Mouse (Mus musculus): ENCODE measurements around the gene Nckap5.

The Nckap5 gene

GRCm38 (mm10) chr1:126700063-126700977 lies 130.3 kb downstream of the Nckap5 start:
- no peak for DNase-seq

DNA sequence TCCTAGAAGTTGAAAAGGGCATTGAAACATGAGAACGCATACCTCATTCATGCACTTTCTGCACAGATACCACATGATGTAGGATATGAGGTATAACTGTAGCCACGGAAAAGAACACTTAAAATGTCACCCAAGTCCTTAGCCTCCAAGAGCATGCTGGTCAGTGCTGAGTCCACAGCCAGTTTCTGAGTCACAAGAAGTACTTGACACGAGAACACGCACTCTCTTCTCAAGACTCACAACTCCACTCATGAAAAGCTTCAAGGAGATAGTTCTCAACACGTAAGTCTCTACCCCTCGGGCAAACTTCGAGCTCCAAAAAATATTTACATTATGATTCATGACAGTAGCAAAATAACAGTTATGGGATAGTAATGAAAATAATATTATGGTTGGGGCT lies 137.0 kb downstream of the Nckap5 start:
- peak; percentile 61 for DNase-seq

DNA sequence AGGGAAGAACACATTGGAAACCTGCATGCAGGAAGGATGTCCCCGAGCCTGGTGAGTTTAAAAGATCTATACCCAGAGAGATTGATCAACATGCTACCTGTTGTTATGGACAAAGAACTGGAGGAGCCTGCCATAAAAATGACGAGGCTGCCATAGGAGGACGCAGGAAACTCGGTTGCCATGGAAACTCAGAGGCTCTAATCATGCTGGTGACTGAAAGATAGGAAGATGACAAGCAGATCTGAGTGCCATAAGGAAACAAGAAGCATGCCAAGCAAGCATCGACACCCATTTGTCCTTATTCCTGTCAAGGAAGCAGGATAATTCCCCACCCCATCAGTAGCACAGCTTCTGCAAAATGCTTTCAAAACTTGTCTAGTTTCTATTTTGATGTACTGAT lies 142.0 kb downstream of the Nckap5 start:
- no peak for DNase-seq

DNA sequence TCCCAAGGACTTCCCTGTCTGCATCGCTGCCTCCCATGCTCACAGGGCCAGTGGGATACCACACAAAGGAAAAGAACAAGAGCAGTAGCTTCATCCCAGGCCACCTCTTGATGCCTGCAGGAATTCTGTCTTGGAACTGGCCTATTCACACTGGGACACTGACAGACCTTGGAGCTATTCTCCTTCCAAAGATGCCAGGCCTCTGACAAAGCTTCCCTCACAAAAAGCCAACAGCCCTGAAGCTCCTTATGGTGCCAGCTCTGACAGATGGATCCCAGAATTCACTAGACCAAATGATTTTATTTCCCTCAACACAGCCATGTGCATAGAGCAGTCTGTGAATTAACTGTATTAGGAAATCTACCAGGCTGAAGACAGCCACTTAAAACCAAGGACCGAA lies 143.9 kb downstream of the Nckap5 start:
- DNase-seq = no peak

DNA sequence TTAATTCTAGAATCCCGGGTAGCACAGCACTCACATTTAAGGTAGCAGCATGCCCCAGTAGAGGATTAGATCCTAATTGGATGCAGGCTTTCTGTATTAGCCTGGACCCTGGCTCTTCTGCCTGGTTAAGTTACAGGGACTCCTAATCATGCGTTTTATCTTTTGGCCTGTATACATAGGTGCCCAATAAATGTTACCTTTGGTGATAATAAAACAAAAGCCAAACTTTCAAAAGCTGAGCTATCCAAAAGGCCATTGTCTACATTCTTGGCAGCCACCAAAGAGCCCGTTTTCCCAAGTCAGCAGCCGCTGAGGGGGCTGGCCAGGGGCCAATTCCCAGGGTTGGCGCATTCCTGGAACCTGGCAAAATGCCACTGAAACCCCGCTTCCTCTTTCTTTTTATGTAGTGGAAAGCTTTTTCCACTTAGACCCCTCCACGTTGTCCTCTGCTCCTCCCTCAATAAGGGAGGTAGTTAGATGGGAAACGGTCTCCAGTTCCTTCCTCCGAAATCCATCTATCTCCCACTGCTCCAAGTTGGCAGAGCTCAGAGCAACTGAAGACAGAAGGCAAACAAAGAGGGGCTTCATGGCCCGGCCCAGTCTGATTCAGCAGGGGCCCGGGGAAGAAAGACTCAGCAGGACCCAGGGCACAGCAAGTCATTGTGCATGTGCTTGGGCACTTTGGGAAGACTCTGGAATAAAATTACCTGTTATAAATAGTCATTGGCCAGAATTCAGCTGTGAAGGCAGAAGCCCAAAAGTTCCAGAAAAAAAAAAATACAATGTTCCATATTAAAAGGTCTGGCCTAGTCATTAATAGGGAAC lies 146.8 kb downstream of the Nckap5 start:
- DNase-seq = peak; percentile 71

DNA sequence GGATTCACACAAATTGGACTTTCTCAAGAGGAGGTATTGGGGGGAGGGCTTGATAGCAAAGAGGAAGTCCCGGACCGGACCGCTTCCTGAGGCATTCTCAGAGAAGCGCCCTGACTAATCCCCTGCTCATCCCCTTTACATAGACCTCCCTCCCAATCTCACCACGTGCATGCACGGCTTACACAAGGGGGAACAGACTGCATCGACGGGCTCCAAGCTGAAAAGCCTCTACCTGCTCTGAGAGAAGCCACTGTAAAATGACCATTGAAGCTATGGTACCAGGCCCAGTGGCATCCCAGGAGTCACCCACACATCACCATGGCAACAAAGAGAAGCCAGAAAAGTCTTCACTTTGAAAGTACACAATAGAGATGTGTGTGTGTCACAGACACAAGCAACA lies 148.8 kb downstream of the Nckap5 start:
- DNase-seq = no peak

DNA sequence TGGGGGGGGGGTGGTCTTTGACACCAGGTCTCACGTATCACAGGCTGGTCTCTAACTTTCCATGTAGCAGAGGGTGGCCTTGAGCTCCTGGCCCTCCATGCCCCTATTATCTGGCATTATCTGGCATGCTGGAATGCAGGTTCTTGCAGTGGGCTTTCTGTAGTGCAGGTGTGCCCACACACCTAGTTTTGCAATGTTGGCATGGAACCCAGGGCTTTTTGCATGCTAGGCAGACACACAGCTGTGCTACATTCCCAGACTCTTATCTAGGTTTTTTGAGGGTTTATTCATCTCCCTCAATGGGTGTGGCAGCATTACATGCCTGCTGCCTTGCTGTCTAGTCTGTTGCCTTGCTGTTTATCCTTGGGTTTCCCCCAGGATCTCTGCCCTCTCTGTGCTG lies 151.3 kb downstream of the Nckap5 start:
- no peak for DNase-seq

- DNase-seq = no peak
Measured at GRCm38 (mm10) chr1:126677280-126677679, 153.3 kb downstream of the Nckap5 start.

DNA sequence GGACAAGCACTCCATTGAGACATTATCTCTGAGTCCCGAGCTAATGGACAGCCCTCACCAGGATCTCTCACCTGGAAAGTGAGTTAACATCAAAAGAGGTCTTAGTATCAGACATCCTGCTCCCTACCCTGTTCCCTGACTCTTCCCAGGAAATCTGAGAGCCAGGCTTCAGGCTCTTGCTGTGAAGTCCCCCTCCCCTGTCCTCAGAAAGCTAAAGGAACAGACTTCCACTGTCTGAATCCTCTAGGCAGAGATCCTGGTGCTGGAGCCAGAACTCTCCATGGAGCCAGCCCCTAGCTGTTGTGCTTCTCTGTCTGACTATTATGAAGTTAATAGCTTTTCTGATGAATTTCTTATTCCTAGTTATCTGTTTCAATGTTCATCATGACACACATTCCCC lies 153.8 kb downstream of the Nckap5 start:
- DNase-seq = no peak

- DNase-seq = peak; percentile 59
Measured at GRCm38 (mm10) chr1:126675142-126675541, 155.5 kb downstream of the Nckap5 start.

- peak; percentile 81 for DNase-seq
Measured at GRCm38 (mm10) chr1:126673238-126673637, 157.4 kb downstream of the Nckap5 start.

- DNase-seq = no peak
Measured at GRCm38 (mm10) chr1:126670507-126670906, 160.1 kb downstream of the Nckap5 start.

DNA sequence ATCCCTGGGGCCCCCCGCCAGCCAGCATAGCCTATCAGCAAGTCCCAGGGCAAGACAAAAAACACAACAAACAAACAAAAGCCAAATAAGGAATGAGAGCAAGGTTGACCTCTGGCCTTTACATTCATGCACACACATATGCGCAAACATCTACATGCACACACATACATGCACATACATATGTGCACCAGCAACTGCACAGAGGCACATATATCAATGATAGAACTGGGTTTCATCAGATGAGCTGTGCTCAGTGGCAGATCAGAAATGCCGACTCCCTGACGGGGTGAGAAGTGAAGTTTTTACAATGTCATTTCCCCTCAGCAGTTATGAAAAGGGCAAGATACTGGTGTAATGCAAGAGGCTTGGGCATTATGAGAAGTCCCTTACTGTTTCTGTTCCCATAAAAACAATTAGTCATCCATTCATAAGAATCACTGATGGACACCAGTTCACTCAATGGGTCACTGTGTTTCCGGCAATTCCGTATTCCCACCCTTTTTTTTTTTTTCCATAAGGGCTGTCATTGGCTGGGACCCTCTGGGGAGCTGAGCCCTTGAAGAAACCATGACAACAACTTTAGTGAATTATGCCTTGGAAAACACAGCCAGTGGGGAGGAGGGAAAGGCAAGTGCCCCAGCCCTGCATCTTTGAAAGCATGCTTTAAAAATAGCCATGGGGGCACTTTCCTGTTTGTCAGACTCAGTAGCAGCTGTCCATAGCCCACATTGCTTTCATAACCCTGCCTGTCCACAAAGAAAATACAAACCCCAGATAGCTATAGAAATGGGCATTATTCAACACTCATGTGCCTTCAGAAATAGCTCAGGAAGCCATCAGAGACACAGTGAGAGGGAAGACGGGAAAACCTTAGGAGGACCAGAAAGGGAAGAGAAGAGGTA lies 170.2 kb downstream of the Nckap5 start:
- no peak for DNase-seq

DNA sequence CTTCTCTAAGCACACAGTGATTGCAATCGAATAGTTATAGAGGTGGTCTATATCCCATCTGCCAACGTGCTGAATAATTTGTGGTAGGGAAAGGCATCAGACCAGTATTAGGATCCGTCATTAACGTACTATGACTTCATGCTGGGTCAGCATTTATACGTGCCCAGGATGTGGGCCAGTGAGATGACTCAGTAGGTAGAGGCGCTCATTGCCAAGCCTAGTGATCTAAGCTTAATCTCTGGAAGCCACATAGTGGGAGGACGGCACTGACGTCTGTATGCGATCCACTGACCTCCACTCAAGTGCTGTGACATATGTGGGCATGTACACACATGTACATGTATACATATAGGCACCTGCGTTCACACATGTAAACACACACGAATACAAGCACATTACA lies 171.9 kb downstream of the Nckap5 start:
- no peak for DNase-seq

- no peak for DNase-seq
Measured at GRCm38 (mm10) chr1:126656246-126656645, 174.4 kb downstream of the Nckap5 start.

- DNase-seq = no peak
Measured at GRCm38 (mm10) chr1:126652085-126652484, 178.5 kb downstream of the Nckap5 start.

GRCm38 (mm10) chr1:126650806-126651205 lies 179.8 kb downstream of the Nckap5 start:
- DNase-seq = no peak

DNA sequence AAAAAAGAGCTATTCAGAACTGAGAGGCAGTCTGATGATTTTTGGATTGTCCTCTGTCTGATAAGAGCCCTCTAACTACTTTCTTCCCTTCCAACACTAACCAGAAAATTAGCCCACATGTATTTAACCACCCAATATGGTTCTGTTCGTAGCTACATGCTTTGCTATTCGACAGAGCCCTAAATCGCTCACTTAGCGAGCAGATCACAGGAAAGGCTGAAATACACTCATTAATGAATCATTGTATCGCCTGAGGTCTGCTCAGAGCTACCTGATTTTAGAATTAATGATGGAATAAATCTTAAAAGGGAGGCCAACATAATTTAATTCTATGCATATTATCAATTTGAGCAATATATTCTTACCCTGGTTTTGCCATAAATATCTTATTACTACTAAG lies 187.8 kb downstream of the Nckap5 start:
- no peak for DNase-seq

GRCm38 (mm10) chr1:126639463-126639862 lies 191.1 kb downstream of the Nckap5 start:
- DNase-seq = peak; percentile 17

- no peak for DNase-seq
Measured at GRCm38 (mm10) chr1:126637515-126637914, 193.1 kb downstream of the Nckap5 start.

DNA sequence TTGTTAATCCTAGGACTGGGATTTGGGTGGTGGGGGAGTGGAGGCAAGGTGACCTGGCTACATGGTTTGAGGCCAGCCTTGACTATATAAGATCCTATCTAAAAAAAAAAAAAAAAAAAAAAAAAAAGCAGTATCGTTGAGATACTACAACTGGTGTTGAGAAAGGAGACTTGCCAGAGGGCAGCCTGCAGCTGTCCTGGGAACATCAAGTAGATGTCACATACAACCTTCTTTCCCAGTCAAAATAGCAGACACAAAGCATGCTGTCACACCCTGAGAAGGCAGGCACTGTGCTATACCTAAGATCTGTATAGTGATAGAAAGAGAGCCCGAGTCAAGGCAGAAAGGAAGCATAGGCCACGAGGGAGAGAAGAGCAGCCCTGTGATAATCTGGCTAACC lies 204.4 kb downstream of the Nckap5 start:
- DNase-seq = no peak

- peak; percentile 72 for DNase-seq
Measured at GRCm38 (mm10) chr1:126622036-126622435, 208.6 kb downstream of the Nckap5 start.
